Mouse (Mus musculus): ENCODE measurements around the gene Arl5a. TPM values are rescaled to one million over a fixed set of nuclear protein-coding genes. Genes with fewer than 3 reads are reported as not detected.
A peak's percentile ranks its signal among the peaks of the same experiment; 100 is the strongest.

Arl5a gene
- total and polyA plus RNA-seq, 2 experiments from 2014 or later = 28.0 to 51.0 TPM

GRCm38 (mm10) chr2:52438437-52438836, 13.7 kb upstream of the Arl5a start:
- H3K36me3 ChIP-seq (ENCODE audit: insufficient read depth, low read length) = no peaks in the 10 kb centered on the region
- WGBS = 93% methylated on average over 4 of the region's 4 CpGs
- no peak overlapping the region for H3K4me3 ChIP-seq (ENCODE audit: low read length)
- no peak overlapping the region for H3K4me2 ChIP-seq (ENCODE audit: low read depth, low read length)
- H3K9me3 ChIP-seq (ENCODE audit: low read length) = no peaks in the 10 kb centered on the region
- no peak overlapping the region for H3K27ac ChIP-seq
- no peak for TF ChIP-seq CTCF (IDR thresholded peaks at IDR 0.05; ENCODE audit: low read depth)
- no peaks in the 10 kb centered on the region for H3K27me3 ChIP-seq (ENCODE audit: insufficient read depth, low read length)
- 0 out of 2 replicates have a peak, but pooled peaks cover 3% of the 10 kb centered on the region for H3K4me1 ChIP-seq (ENCODE audit: insufficient read depth, low read length)
- DNase-seq (ENCODE audit: low spot score) (no peak), ATAC-seq (no peak)
- no peak overlapping the region for H3K9ac ChIP-seq (replicated peaks; ENCODE audit: low read length)

DNA sequence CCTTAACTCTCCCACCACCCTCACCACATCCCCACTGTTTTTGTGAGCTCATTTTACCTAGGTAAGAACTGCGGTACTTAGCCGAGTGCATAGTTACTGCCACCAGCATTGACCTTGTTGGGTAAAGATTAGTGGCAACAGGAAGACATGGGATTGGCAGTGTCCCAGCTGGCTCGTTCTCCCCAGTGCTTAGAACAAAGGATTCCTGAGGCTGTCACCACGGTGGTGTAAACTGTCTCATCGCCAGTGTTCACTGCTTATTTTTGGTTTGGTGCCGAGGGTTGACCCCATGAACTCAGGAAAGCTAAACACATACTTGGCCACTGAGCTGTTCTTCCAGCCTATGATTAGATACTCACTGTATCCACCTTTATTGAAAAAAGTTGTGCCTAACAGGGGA, 13.3 kb upstream of the Arl5a start:
- Histone ChIP-seq H3K4me2 (ENCODE audit: low read depth, low read length) (no peak overlapping the region), H3K27me3 (ENCODE audit: insufficient read depth, low read length) (no peaks in the 10 kb centered on the region)
- 31% methylated on average over 6 of the region's 6 CpGs for WGBS

DNA sequence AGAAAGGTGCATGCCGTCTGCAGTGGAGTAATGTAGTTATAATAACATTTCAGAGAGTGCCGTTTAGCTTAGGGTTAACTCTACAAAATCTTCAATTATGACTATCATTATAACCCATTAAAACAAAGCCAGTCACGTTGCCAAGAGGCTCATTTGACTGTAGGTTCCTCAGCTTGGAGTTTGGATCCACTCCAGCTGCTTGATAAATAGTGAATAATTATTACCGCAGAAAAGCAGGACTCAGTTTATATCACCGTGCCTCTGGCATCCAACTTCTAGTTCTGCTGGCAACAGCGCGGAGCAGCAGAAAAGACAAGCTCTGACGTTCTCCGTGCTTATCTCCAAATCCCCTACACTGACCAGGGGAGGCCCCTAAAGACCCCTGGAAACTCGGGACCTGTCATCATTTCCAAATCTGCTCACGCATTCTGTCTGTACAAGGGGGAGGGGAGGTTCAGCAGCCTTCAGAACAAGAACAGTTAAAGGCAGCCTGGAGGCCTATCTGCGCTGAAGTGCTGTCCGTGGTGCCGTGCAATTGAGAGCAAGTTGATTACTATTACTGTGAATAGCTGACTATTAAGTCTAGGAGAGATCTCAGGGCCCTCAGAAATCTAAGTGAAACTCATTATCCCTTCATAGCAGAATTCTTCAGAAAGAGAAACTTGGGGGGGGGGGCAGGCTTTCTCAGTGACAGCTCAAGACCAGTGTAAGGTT, 11.4 kb upstream of the Arl5a start:
- Histone ChIP-seq H3K9me3 (ENCODE audit: low read length) (no peaks in the 10 kb centered on the region), H3K4me3 (ENCODE audit: low read length) (no peak overlapping the region), H3K27me3 (ENCODE audit: insufficient read depth, low read length) (no peaks in the 10 kb centered on the region), H3K4me1 (ENCODE audit: insufficient read depth, low read length) (0 out of 2 replicates have a peak, but pooled peaks cover 3% of the 10 kb centered on the region), H3K4me2 (ENCODE audit: low read depth, low read length) (no peak overlapping the region), H3K9ac (replicated peaks; ENCODE audit: low read length) (no peak overlapping the region), H3K27ac (no peak overlapping the region), H3K36me3 (ENCODE audit: insufficient read depth, low read length) (no peaks in the 10 kb centered on the region)
- TF ChIP-seq CTCF (IDR thresholded peaks at IDR 0.05; ENCODE audit: low read depth) = no peak
- DNase-seq (ENCODE audit: low spot score) = no peak
- peak; percentile 47; the same call in 1 of the 2 replicates for ATAC-seq
- WGBS = 45% methylated on average over 14 of the region's 14 CpGs

More for the DNA sequence above, 13.3 kb upstream of the Arl5a start:
- no peaks in the 10 kb centered on the region for H3K9me3 ChIP-seq (ENCODE audit: low read length)
- no peak overlapping the region for H3K4me3 ChIP-seq (ENCODE audit: low read length)
- ATAC-seq = peak; percentile 36
- H3K9ac ChIP-seq (replicated peaks; ENCODE audit: low read length) = no peak overlapping the region
- TF ChIP-seq CTCF (IDR thresholded peaks at IDR 0.05; ENCODE audit: low read depth) = no peak
- peak; percentile 68 for DNase-seq (ENCODE audit: low spot score)
- H3K36me3 ChIP-seq (ENCODE audit: insufficient read depth, low read length) = no peaks in the 10 kb centered on the region
- 0 out of 2 replicates have a peak, but pooled peaks cover 3% of the 10 kb centered on the region for H3K4me1 ChIP-seq (ENCODE audit: insufficient read depth, low read length)
- H3K27ac ChIP-seq = no peak overlapping the region

- Histone ChIP-seq H3K4me1 (ENCODE audit: insufficient read depth, low read length) (0 out of 2 replicates have a peak, but pooled peaks cover 3% of the 10 kb centered on the region), H3K27me3 (ENCODE audit: insufficient read depth, low read length) (no peaks in the 10 kb centered on the region), H3K4me3 (ENCODE audit: low read length) (no peak overlapping the region), H3K27ac (no peak overlapping the region), H3K9me3 (ENCODE audit: low read length) (no peaks in the 10 kb centered on the region), H3K36me3 (ENCODE audit: insufficient read depth, low read length) (no peaks in the 10 kb centered on the region), H3K9ac (replicated peaks; ENCODE audit: low read length) (no peak overlapping the region), H3K4me2 (ENCODE audit: low read depth, low read length) (no peak overlapping the region)
- DNase-seq (ENCODE audit: low spot score) (no peak), ATAC-seq (no peak)
- 67% methylated on average over 7 of the region's 7 CpGs for WGBS
- TF ChIP-seq CTCF (IDR thresholded peaks at IDR 0.05; ENCODE audit: low read depth) = no peak
These were observed 8.7 kb upstream of the Arl5a start for GRCm38 (mm10) chr2:52433365-52433764.

- DNase-seq (ENCODE audit: low spot score) (no peak), ATAC-seq (no peak)
- Histone ChIP-seq H3K4me2 (ENCODE audit: low read depth, low read length) (no peak overlapping the region), H3K27ac (no peak overlapping the region), H3K4me1 (ENCODE audit: insufficient read depth, low read length) (no peaks in the 10 kb centered on the region), H3K27me3 (ENCODE audit: insufficient read depth, low read length) (no peaks in the 10 kb centered on the region), H3K9me3 (ENCODE audit: low read length) (no peaks in the 10 kb centered on the region), H3K4me3 (ENCODE audit: low read length) (no peak overlapping the region), H3K36me3 (ENCODE audit: insufficient read depth, low read length) (no peaks in the 10 kb centered on the region), H3K9ac (replicated peaks; ENCODE audit: low read length) (no peak overlapping the region)
- WGBS = 85% methylated on average over 3 of the region's 3 CpGs
- TF ChIP-seq CTCF (IDR thresholded peaks at IDR 0.05; ENCODE audit: low read depth) = no peak
These were observed 2.7 kb upstream of the Arl5a start for GRCm38 (mm10) chr2:52427383-52427782.

DNA sequence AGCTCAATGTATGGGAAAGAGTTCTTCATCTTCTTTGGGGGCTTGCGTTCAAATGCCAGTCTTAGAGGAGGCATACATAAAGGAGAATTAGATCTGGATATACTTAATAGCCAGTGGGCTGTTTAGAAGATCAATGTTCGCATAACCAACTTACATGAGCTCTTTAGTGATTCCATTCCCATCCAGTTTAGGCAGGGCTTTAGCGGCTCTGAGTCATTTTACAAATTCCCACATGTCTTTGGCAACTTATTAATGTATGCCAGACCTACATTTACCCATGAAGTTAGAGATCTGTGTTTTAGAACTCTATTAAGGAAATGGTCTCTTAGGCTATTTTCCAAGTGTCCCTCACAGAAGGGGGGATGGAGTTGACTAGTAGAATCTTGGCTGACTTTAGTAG, 1.3 kb upstream of the Arl5a start:
- Histone ChIP-seq H3K9ac (replicated peaks; ENCODE audit: low read length) (no peak overlapping the region), H3K27me3 (ENCODE audit: insufficient read depth, low read length) (no peaks in the 10 kb centered on the region), H3K4me3 (ENCODE audit: low read length) (no peak overlapping the region), H3K4me2 (ENCODE audit: low read depth, low read length) (no peak overlapping the region), H3K9me3 (ENCODE audit: low read length) (no peaks in the 10 kb centered on the region), H3K36me3 (ENCODE audit: insufficient read depth, low read length) (no peaks in the 10 kb centered on the region), H3K4me1 (ENCODE audit: insufficient read depth, low read length) (peaks cover 7% of the 10 kb centered on the region; the same call in 1 of the 2 replicates), H3K27ac (no peak overlapping the region)
- no peak for ATAC-seq
- DNase-seq (ENCODE audit: low spot score) = no peak
- WGBS = 88% methylated on average over 3 of the region's 3 CpGs
- TF ChIP-seq CTCF (IDR thresholded peaks at IDR 0.05; ENCODE audit: low read depth) = no peak

GRCm38 (mm10) chr2:52425523-52425795, 758 bp upstream of the Arl5a start:
- Histone ChIP-seq H3K4me1 (ENCODE audit: insufficient read depth, low read length) (peaks cover 8% of the 10 kb centered on the region; the same call in 1 of the 2 replicates), H3K27me3 (ENCODE audit: insufficient read depth, low read length) (no peaks in the 10 kb centered on the region), H3K9ac (replicated peaks; ENCODE audit: low read length) (peak overlapping the region; percentile 78), H3K36me3 (ENCODE audit: insufficient read depth, low read length) (no peaks in the 10 kb centered on the region), H3K9me3 (ENCODE audit: low read length) (no peaks in the 10 kb centered on the region), H3K4me3 (ENCODE audit: low read length) (peak overlapping the region; percentile 65), H3K4me2 (ENCODE audit: low read depth, low read length) (peak overlapping the region; percentile 57), H3K27ac (peak overlapping the region; percentile 87; the same call in 1 of the 2 replicates)
- no peak for TF ChIP-seq CTCF (IDR thresholded peaks at IDR 0.05; ENCODE audit: low read depth)
- 28% methylated on average over 10 of the region's 10 CpGs for WGBS
- DNase-seq (ENCODE audit: low spot score) (no peak), ATAC-seq (no peak)

Measured in hindbrain, postnatal 0 days (tissue).